Mouse (Mus musculus): ENCODE results near the gene Arntl. TPM values are rescaled to one million over a fixed set of nuclear protein-coding genes. Genes with fewer than 3 reads are reported as not detected.

Gene Arntl
- polyA plus RNA-seq, 2 experiments = 4.1 to 4.6 TPM

DNA sequence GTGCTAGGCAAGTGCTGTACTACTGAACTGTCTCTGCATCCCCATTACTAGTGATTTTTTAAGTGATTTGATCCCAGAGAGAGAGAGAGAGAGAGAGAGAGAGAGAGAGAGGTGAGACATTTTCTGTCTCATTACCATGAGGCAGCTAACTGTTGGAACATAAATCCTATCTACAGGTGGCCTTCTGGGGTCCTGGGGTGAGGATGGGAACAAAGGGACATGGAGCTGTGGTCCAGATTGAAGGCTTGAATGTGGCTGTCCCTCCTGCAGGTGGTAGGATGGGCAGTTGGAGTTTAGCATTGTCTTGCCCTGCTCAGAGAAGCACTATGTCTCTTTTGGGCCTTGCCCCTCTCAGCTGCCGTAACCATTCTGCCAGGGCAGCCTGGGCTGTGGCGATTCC is 63.7 kb downstream of the Arntl start:
- WGBS (ENCODE audit: insufficient replicate concordance) = 73% methylated on average over 2 of the region's 2 CpGs
- Histone ChIP-seq H3K9me3 (ENCODE audit: control insufficient read depth, low read length) (no peaks in the 10 kb centered on the region), H3K4me1 (replicated peaks; ENCODE audit: control insufficient read depth in 2 of 2, insufficient read depth in 2 of 2, low read length in 1 of 2) (no peaks in the 10 kb centered on the region), H3K9ac (replicated peaks) (no peak overlapping the region), H3K4me2 (ENCODE audit: low read depth) (no peak overlapping the region), H3K36me3 (replicated peaks; ENCODE audit: control insufficient read depth, insufficient read depth, low read depth) (no peaks in the 10 kb centered on the region), H3K4me3 (ENCODE audit: insufficient read depth in 1 of 2, low read depth in 2 of 2, low read length in 2 of 2) (no peak overlapping the region), H3K27ac (no peak overlapping the region), H3K27me3 (ENCODE audit: control insufficient read depth, insufficient read depth, low read length) (no peaks in the 10 kb centered on the region)
- DNase-seq (ENCODE audit: low read depth in 3 of 3, low spot score in 3 of 3) (no peak), ATAC-seq (ENCODE audit: insufficient read depth) (no peak)
- TF ChIP-seq CTCF (IDR thresholded peaks at IDR 0.05; ENCODE audit: low read depth) (no peak), EP300 (IDR thresholded peaks at IDR 0.05; ENCODE audit: low read depth) (no peak)

DNA sequence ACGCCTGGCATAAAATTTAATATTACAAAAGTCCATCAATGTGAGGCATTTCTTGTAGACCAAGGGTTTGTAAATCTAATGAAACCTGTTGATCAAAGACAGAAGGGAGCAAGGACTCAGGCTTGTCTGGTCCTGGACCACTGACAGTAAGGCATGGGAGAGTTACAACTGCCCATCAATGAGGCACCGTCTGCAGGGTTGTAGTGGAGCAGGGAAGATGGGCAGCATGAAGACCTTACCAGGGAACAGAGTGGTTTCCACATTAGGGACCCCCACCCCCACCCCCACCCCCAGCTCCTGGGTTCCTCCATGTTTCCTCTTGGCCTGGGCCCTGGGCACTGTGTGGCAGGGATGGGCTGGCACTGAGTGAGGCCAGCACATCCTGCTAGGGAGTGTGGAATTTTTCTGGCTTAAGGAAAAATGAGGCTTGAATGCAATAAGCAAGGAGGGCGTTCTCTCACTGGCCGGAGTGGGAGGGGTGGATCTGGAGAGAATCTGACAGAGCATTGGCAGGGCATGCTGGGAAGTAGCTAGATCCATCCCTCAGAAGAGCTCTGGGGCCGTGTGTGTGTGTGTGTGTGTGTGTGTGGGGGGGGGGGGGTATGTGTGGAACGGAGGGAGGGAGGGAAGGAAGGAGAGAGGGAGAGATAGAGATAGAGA is 65.2 kb downstream of the Arntl start:
- WGBS (ENCODE audit: insufficient replicate concordance) = 55% methylated on average over 5 of the region's 6 CpGs
- Histone ChIP-seq H3K27ac (no peak overlapping the region), H3K27me3 (ENCODE audit: control insufficient read depth, insufficient read depth, low read length) (no peaks in the 10 kb centered on the region), H3K4me2 (ENCODE audit: low read depth) (no peak overlapping the region), H3K9ac (replicated peaks) (no peak overlapping the region), H3K9me3 (ENCODE audit: control insufficient read depth, low read length) (no peaks in the 10 kb centered on the region), H3K4me3 (ENCODE audit: insufficient read depth in 1 of 2, low read depth in 2 of 2, low read length in 2 of 2) (no peak overlapping the region), H3K36me3 (replicated peaks; ENCODE audit: control insufficient read depth, insufficient read depth, low read depth) (no peaks in the 10 kb centered on the region), H3K4me1 (replicated peaks; ENCODE audit: control insufficient read depth in 2 of 2, insufficient read depth in 2 of 2, low read length in 1 of 2) (no peaks in the 10 kb centered on the region)
- no peak for DNase-seq (ENCODE audit: low read depth in 3 of 3, low spot score in 3 of 3)
- TF ChIP-seq EP300 (IDR thresholded peaks at IDR 0.05; ENCODE audit: low read depth) (no peak), CTCF (IDR thresholded peaks at IDR 0.05; ENCODE audit: low read depth) (no peak)
- ATAC-seq (ENCODE audit: insufficient read depth) = no peak

DNA sequence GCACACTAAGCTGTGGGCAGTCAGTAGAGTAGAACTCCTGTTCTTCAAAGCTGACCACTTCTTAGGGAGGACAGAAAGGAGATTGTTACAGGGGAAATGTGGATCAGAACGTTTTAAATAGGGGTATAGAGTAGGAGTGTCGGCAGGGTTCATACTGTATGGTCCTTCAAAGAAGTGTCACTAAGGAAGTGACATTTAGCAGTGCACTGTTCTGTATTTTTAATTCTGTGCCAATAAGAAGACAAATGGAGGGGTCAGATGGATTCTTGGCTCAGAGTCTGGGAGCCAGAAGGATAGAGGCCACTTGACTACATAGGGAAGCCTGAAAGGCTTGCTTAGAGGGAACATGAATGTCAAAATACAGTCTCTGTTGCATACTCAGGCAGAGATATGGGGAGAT is 70.0 kb downstream of the Arntl start:
- H3K4me3 ChIP-seq (ENCODE audit: insufficient read depth in 1 of 2, low read depth in 2 of 2, low read length in 2 of 2) = no peak overlapping the region
- no peak overlapping the region for H3K9ac ChIP-seq (replicated peaks)
- no peak overlapping the region for H3K4me2 ChIP-seq (ENCODE audit: low read depth)
- 64% methylated on average over 2 of the region's 2 CpGs for WGBS (ENCODE audit: insufficient replicate concordance)
- no peaks in the 10 kb centered on the region for H3K36me3 ChIP-seq (replicated peaks; ENCODE audit: control insufficient read depth, insufficient read depth, low read depth)
- TF ChIP-seq CTCF (IDR thresholded peaks at IDR 0.05; ENCODE audit: low read depth) (no peak), EP300 (IDR thresholded peaks at IDR 0.05; ENCODE audit: low read depth) (no peak)
- no peaks in the 10 kb centered on the region for H3K9me3 ChIP-seq (ENCODE audit: control insufficient read depth, low read length)
- DNase-seq (ENCODE audit: low read depth in 3 of 3, low spot score in 3 of 3) = no peak
- no peaks in the 10 kb centered on the region for H3K4me1 ChIP-seq (replicated peaks; ENCODE audit: control insufficient read depth in 2 of 2, insufficient read depth in 2 of 2, low read length in 1 of 2)
- H3K27ac ChIP-seq = no peak overlapping the region
- H3K27me3 ChIP-seq (ENCODE audit: control insufficient read depth, insufficient read depth, low read length) = no peaks in the 10 kb centered on the region
- no peak for ATAC-seq (ENCODE audit: insufficient read depth)

DNA sequence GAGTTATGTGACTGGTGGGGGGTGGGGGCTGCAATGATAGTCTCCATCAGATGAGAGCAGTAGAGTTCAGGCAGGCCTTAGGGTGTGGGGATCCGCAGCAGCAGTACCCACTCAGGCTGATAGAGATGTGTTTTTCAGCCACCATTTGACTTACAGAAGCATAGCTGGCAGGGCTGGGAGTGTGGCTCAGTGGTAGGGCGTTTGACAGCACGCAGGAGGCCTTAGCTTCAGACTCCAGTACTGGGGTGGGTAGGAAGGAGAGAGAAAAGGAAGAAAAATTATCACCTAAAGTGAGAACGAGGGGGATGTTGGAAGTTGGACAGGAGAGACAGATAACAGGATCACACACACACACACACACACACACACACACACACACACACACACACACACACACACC is 71.2 kb downstream of the Arntl start:
- 47% methylated on average over 4 of the region's 4 CpGs for WGBS (ENCODE audit: insufficient replicate concordance)
- no peaks in the 10 kb centered on the region for H3K9me3 ChIP-seq (ENCODE audit: control insufficient read depth, low read length)
- no peak for TF ChIP-seq EP300 (IDR thresholded peaks at IDR 0.05; ENCODE audit: low read depth)
- TF ChIP-seq CTCF (IDR thresholded peaks at IDR 0.05; ENCODE audit: low read depth) = no peak
- no peaks in the 10 kb centered on the region for H3K27me3 ChIP-seq (ENCODE audit: control insufficient read depth, insufficient read depth, low read length)
- H3K27ac ChIP-seq = no peak overlapping the region
- no peak overlapping the region for H3K4me3 ChIP-seq (ENCODE audit: insufficient read depth in 1 of 2, low read depth in 2 of 2, low read length in 2 of 2)
- no peak overlapping the region for H3K4me2 ChIP-seq (ENCODE audit: low read depth)
- ATAC-seq (ENCODE audit: insufficient read depth) = no peak
- DNase-seq (ENCODE audit: low read depth in 3 of 3, low spot score in 3 of 3) = no peak
- no peak overlapping the region for H3K9ac ChIP-seq (replicated peaks)
- H3K4me1 ChIP-seq (replicated peaks; ENCODE audit: control insufficient read depth in 2 of 2, insufficient read depth in 2 of 2, low read length in 1 of 2) = no peaks in the 10 kb centered on the region
- H3K36me3 ChIP-seq (replicated peaks; ENCODE audit: control insufficient read depth, insufficient read depth, low read depth) = no peaks in the 10 kb centered on the region

DNA sequence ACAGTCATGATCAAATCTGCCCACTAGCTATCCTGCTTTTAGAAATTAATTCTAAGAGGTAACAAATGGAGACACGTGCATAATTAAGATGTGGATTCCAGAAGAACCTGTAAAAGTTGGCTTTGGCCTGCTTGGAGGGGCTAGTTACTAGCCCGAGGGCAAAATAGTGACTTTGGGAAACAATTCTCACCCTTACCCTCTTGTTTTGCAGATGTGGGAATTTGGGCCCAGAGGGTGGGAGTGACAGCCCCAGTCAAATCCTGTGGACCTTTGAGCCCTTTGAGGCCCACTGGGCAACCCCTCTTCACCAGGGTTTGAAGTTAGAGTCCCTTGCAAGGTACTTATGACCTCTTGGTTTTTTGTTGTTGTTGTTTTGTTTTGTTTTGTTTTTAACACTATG is 72.0 kb downstream of the Arntl start:
- no peak for TF ChIP-seq EP300 (IDR thresholded peaks at IDR 0.05; ENCODE audit: low read depth)
- TF ChIP-seq CTCF (IDR thresholded peaks at IDR 0.05; ENCODE audit: low read depth) = no peak
- no peaks in the 10 kb centered on the region for H3K36me3 ChIP-seq (replicated peaks; ENCODE audit: control insufficient read depth, insufficient read depth, low read depth)
- no peaks in the 10 kb centered on the region for H3K27me3 ChIP-seq (ENCODE audit: control insufficient read depth, insufficient read depth, low read length)
- no peak overlapping the region for H3K4me3 ChIP-seq (ENCODE audit: insufficient read depth in 1 of 2, low read depth in 2 of 2, low read length in 2 of 2)
- DNase-seq (ENCODE audit: low read depth in 3 of 3, low spot score in 3 of 3) = no peak
- H3K4me2 ChIP-seq (ENCODE audit: low read depth) = no peak overlapping the region
- ATAC-seq (ENCODE audit: insufficient read depth) = no peak
- no peaks in the 10 kb centered on the region for H3K4me1 ChIP-seq (replicated peaks; ENCODE audit: control insufficient read depth in 2 of 2, insufficient read depth in 2 of 2, low read length in 1 of 2)
- H3K27ac ChIP-seq = no peak overlapping the region
- 57% methylated on average over 2 of the region's 2 CpGs for WGBS (ENCODE audit: insufficient replicate concordance)
- no peak overlapping the region for H3K9ac ChIP-seq (replicated peaks)
- no peaks in the 10 kb centered on the region for H3K9me3 ChIP-seq (ENCODE audit: control insufficient read depth, low read length)

Measured in liver, embryonic 14.5 days (tissue).